Mouse (Mus musculus) CH12.LX (cell line): ENCODE measurements around the gene Exd2. TPM values are rescaled to one million over a fixed set of nuclear protein-coding genes. Genes with fewer than 3 reads are reported as not detected.

Experiments
- DNase-seq: peaks from one replicate; pipeline ENCODE4 v3.0.0-alpha.2; 2013; ENCODE audit errors: extremely low read depth
- H3K27ac ChIP-seq: 2 replicates; pipeline ENCODE4 v1.5.1; 2012; ENCODE audit warnings: low read depth, mild to moderate bottlenecking, control low read depth, moderate library complexity; ENCODE audit not compliant: insufficient read depth
- H3K27me3 ChIP-seq: replicated peaks from 2 replicates; pipeline ENCODE3; 2012; ENCODE audit warnings: inconsistent platforms
- H3K36me3 ChIP-seq, 2 experiments: replicated peaks in 1 of 2; 2 replicates each; pipeline versions ENCODE3 to v1.6.1; 2012; ENCODE audit warnings: inconsistent platforms in 1 of 2, low read length in 1 of 2, mild to moderate bottlenecking in 1 of 2, mixed read lengths in 1 of 2, moderate library complexity in 1 of 2; ENCODE audit not compliant: control insufficient read depth in 1 of 2, insufficient read depth in 1 of 2
- H3K4me1 ChIP-seq, 2 experiments: 2 replicates each; pipeline ENCODE4 v1.6.1; 2012; ENCODE audit warnings: inconsistent platforms in 1 of 2, moderate library complexity in 1 of 2; ENCODE audit not compliant: insufficient read depth in 2 of 2, control insufficient read depth in 1 of 2
- H3K4me2 ChIP-seq: 2 replicates; pipeline ENCODE4 v1.6.1; 2012; ENCODE audit warnings: low read depth, mild to moderate bottlenecking, control low read depth; ENCODE audit not compliant: poor library complexity, insufficient read depth, severe bottlenecking
- H3K4me3 ChIP-seq, 3 experiments: fragments of 150-350 bp in 1 of 3; sonication (generic) in 1 of 3; replicated peaks in 1 of 3; 2 replicates each; pipeline versions ENCODE3 to v1.5.1; 2011 to 2012; ENCODE audit warnings: low read depth in 2 of 3, low read length in 2 of 3, mild to moderate bottlenecking in 2 of 3, moderate library complexity in 2 of 3, control low read depth in 1 of 3, improper control_type of control experiment in 1 of 3, inconsistent platforms in 1 of 3, mixed read lengths in 1 of 3; ENCODE audit not compliant: poor library complexity in 1 of 3
- H3K79me2 ChIP-seq: replicated peaks from 2 replicates; pipeline ENCODE4 v1.6.1; 2012; ENCODE audit warnings: mild to moderate bottlenecking, moderate library complexity; ENCODE audit not compliant: control insufficient read depth, poor library complexity, insufficient read depth, severe bottlenecking; ENCODE audit errors: extremely low read depth
- H3K9ac ChIP-seq: 2 replicates; pipeline ENCODE4 v1.6.1; 2012; ENCODE audit warnings: low read depth, mild to moderate bottlenecking, control low read depth, moderate library complexity; ENCODE audit not compliant: insufficient read depth
- H3K9me3 ChIP-seq: replicated peaks from 2 replicates; pipeline ENCODE3; 2012; ENCODE audit warnings: low read length, inconsistent platforms, mixed read lengths
- CHD2 ChIP-seq: IDR thresholded peaks from 2 replicates; pipeline ENCODE4 v1.6.1; 2011; ENCODE audit warnings: low read length, improper control_type of control experiment
- EP300 ChIP-seq: IDR thresholded peaks from 2 replicates; pipeline ENCODE4 v1.6.1; 2011; ENCODE audit warnings: low read length, improper control_type of control experiment
- HCFC1 ChIP-seq: IDR thresholded peaks from 2 replicates; pipeline ENCODE4 v1.6.1; 2012; ENCODE audit warnings: low read depth, mild to moderate bottlenecking, inconsistent platforms, low read length, improper control_type of control experiment
- JUN ChIP-seq: IDR thresholded peaks from 2 replicates; pipeline ENCODE4 v1.6.1; 2011; ENCODE audit warnings: low read depth, mild to moderate bottlenecking, low read length, improper control_type of control experiment, moderate library complexity; ENCODE audit not compliant: insufficient read depth
- MAZ ChIP-seq: IDR thresholded peaks from 2 replicates; pipeline ENCODE4 v1.6.1; 2012; ENCODE audit warnings: low read depth, mild to moderate bottlenecking, inconsistent platforms, low read length, improper control_type of control experiment, moderate library complexity
- MEF2A ChIP-seq: IDR thresholded peaks from 2 replicates; pipeline ENCODE4 v1.6.1; 2014; ENCODE audit warnings: low read depth, mild to moderate bottlenecking, inconsistent platforms, low read length, improper control_type of control experiment, borderline replicate concordance
- MXI1 ChIP-seq: IDR thresholded peaks from 2 replicates; pipeline ENCODE4 v1.6.1; 2011; ENCODE audit warnings: mild to moderate bottlenecking, low read depth, low read length, improper control_type of control experiment
- NELFE ChIP-seq: IDR thresholded peaks from 2 replicates; pipeline ENCODE4 v1.6.1; 2011; ENCODE audit warnings: low read depth, low read length, improper control_type of control experiment
- POLR2AphosphoS2 ChIP-seq: IDR thresholded peaks from 2 replicates; pipeline ENCODE4 v1.6.1; 2011; ENCODE audit warnings: low read depth, low read length, improper control_type of control experiment
- RAD21 ChIP-seq: IDR thresholded peaks from 2 replicates; pipeline ENCODE4 v1.6.1; 2011; ENCODE audit warnings: low read depth, mild to moderate bottlenecking, low read length, improper control_type of control experiment, moderate library complexity
- RCOR1 ChIP-seq: conservative IDR thresholded peaks from 2 replicates; pipeline ENCODE4 v1.6.1; 2012; ENCODE audit warnings: low read depth, mild to moderate bottlenecking, inconsistent platforms, low read length, improper control_type of control experiment
- TBP ChIP-seq: conservative IDR thresholded peaks from 2 replicates; pipeline ENCODE4 v1.6.1; 2011; ENCODE audit warnings: low read depth, low read length, improper control_type of control experiment
- UBTF ChIP-seq: IDR thresholded peaks from 2 replicates; pipeline ENCODE4 v1.6.1; 2012; ENCODE audit warnings: low read depth, mild to moderate bottlenecking, inconsistent platforms, low read length, improper control_type of control experiment, moderate library complexity
- USF1 ChIP-seq: IDR thresholded peaks from 2 replicates; pipeline ENCODE4 v1.6.1; 2014; ENCODE audit warnings: low read depth, mild to moderate bottlenecking, inconsistent platforms, low read length, improper control_type of control experiment
- ZC3H11A ChIP-seq: IDR thresholded peaks from 2 replicates; pipeline ENCODE4 v1.6.1; 2012; ENCODE audit warnings: low read depth, mild to moderate bottlenecking, inconsistent platforms, low read length, improper control_type of control experiment
- ZNF384 ChIP-seq: IDR thresholded peaks from 2 replicates; pipeline ENCODE4 v1.6.1; 2012; ENCODE audit warnings: low read depth, low read length, improper control_type of control experiment, inconsistent platforms
- dilution Hi-C: fragments of 300-500 bp; cut with MboI; formaldehyde crosslinking; loops from 2 replicates; pipeline ENCODE4 v1.14.3; 2020; ENCODE audit warnings: low sequenced_read_pairs; ENCODE audit not compliant: extremely low pct_unique_long_range_greater_than_20kb, extremely low pct_ligation_motif_present
- in situ Hi-C: fragments of 300-500 bp; cut with MboI; formaldehyde crosslinking; loops from 3 replicates; pipeline ENCODE4 v1.14.3; 2019; ENCODE audit warnings: low sequenced_read_pairs, low pct_ligation_motif_present, low pct_unique_long_range_greater_than_20kb, mixed read lengths
- polyA plus RNA-seq: library from polyadenylated mRNA; unstranded; fragments of >175 nt; gene quantifications from 2 replicates; pipeline ENCODE4 v1.2.1, GENCODE M21; 2012; ENCODE audit warnings: low read depth; ENCODE audit not compliant: insufficient read length
- total RNA-seq, 2 experiments: library from RNA; depleted of rRNA; stranded (reverse); fragments of 300-350 nt in 1 of 2; fragments of >200 nt in 1 of 2; gene quantifications; 2 replicates each; pipeline ENCODE4 v1.2.3; 2012 to 2014

Gene Exd2
- total and polyA plus RNA-seq, 3 experiments: 11.2 to 15.0 (median 11.3) TPM

- Histone ChIP-seq H3K36me3 (no peaks in the 10 kb centered on the region), H3K27me3 (peaks cover 2% of the 10 kb centered on the region), H3K4me3 (no peak overlapping the region), H3K9ac (no peak overlapping the region)
- TF ChIP-seq MAZ: no peak
- TF ChIP-seq, all 38 proteins: peak for 0
- no peaks in the 10 kb centered on the region for H3K9me3 ChIP-seq
- DNase-seq: no peak
- H3K27ac ChIP-seq: no peak overlapping the region
- dilution Hi-C loops (no loop called here), in situ Hi-C loops (no loop called here)
- no peaks in the 10 kb centered on the region for H3K79me2 ChIP-seq
- H3K4me2 ChIP-seq: no peak overlapping the region
- peaks cover 0 to 3% of the 10 kb centered on the region in 2 experiments; a peak in 1 of 4 replicates for H3K4me1 ChIP-seq
These were observed 62.6 kb downstream of the Exd2 start for GRCm38 (mm10) chr12:80525513-80525912.

- no peak overlapping the region for H3K27ac ChIP-seq
- no peak overlapping the region for H3K4me3 ChIP-seq
- dilution Hi-C loops (no loop called here), in situ Hi-C loops (no loop called here)
- no peaks in the 10 kb centered on the region for H3K79me2 ChIP-seq
- peaks cover 2% of the 10 kb centered on the region for H3K27me3 ChIP-seq
- no peak overlapping the region for H3K4me2 ChIP-seq
- no peaks in the 10 kb centered on the region for H3K36me3 ChIP-seq
- no peak overlapping the region for H3K9ac ChIP-seq
- H3K4me1 ChIP-seq: peaks cover 0 to 3% of the 10 kb centered on the region in 2 experiments; a peak in 1 of 4 replicates
- no peak for DNase-seq
- no peaks in the 10 kb centered on the region for H3K9me3 ChIP-seq
- no peak for TF ChIP-seq EP300
- TF ChIP-seq POLR2AphosphoS2: no peak
- TF ChIP-seq ZC3H11A: no peak
- TF ChIP-seq RCOR1: no peak
- TF ChIP-seq USF1: no peak
- TF ChIP-seq MEF2A: no peak
- no peak for TF ChIP-seq MXI1
- TF ChIP-seq JUN: no peak
- TF ChIP-seq HCFC1: no peak
- no peak for TF ChIP-seq TBP
- TF ChIP-seq RAD21: no peak
- TF ChIP-seq NELFE: no peak
- no peak for TF ChIP-seq CHD2
- TF ChIP-seq ZNF384: no peak
- no peak for TF ChIP-seq UBTF
These were observed 63.6 kb downstream of the Exd2 start for GRCm38 (mm10) chr12:80526511-80526910.
